Mouse (Mus musculus) kidney, embryonic 15.5 days (tissue): ENCODE data around the gene Slc25a33. TPM values are rescaled to one million over a fixed set of nuclear protein-coding genes. Genes with fewer than 3 reads are reported as not detected.

Experiments used
- ATAC-seq: fragments of 200-750 bp; cut with Nextera tagmentation; replicated peaks from 2 replicates; pipeline ENCODE4 v1.8.0; 2017; ENCODE audit warnings: moderate TSS enrichment; ENCODE audit not compliant: low FRiP score
- H3K27ac ChIP-seq: fragments of 300-500 bp; sonication (generic); 2 replicates; pipeline ENCODE4 v1.5.1; 2015; ENCODE audit warnings: mild to moderate bottlenecking, inconsistent platforms
- H3K27me3 ChIP-seq: fragments of 300-500 bp; sonication (generic); 2 replicates; pipeline ENCODE4 v1.6.1; 2015; ENCODE audit warnings: inconsistent platforms
- H3K36me3 ChIP-seq: fragments of 300-500 bp; sonication (generic); 2 replicates; pipeline ENCODE4 v1.6.1; 2015; ENCODE audit warnings: inconsistent platforms
- H3K4me1 ChIP-seq: fragments of 300-500 bp; sonication (generic); 2 replicates; pipeline ENCODE4 v1.6.1; 2015; ENCODE audit warnings: inconsistent platforms
- H3K4me2 ChIP-seq: fragments of 300-500 bp; sonication (generic); 2 replicates; pipeline ENCODE4 v1.6.1; 2015; ENCODE audit warnings: moderate library complexity, mild to moderate bottlenecking, inconsistent platforms
- H3K4me3 ChIP-seq: fragments of 300-500 bp; sonication (generic); replicated peaks from 2 replicates; pipeline ENCODE4 v1.5.1; 2015; ENCODE audit warnings: mild to moderate bottlenecking, inconsistent platforms
- H3K9ac ChIP-seq: fragments of 300-500 bp; sonication (generic); 2 replicates; pipeline ENCODE4 v1.6.1; 2015; ENCODE audit warnings: mild to moderate bottlenecking, inconsistent platforms
- H3K9me3 ChIP-seq: fragments of 300-500 bp; sonication (generic); replicated peaks from 2 replicates; pipeline ENCODE4 v1.6.1; 2016; ENCODE audit warnings: inconsistent platforms
- WGBS: fragments of 180-500 bp; shearing (Covaris S2); methylation state at CpG from one replicate; pipeline ENCODE4 v1.1.7; 2015; ENCODE audit warnings: mixed read lengths; 5-methylcytosine and 5-hydroxymethylcytosine counted together
- microRNA-seq: library from miRNA; unstranded; fragments of <30 nt; microRNA quantifications from one replicate; pipeline ENCODE4, GENCODE M21; 2016
- polyA plus RNA-seq: library from polyadenylated mRNA; unstranded; fragments of >200 nt; fragmentation: Nextera tagmentation; extraction: Ambion mirVana; gene quantifications from 2 replicates; pipeline ENCODE4 v1.2.1, GENCODE M21; 2015

The Slc25a33 gene
- polyA plus RNA-seq, 1 experiment from 2014 or later, result 14.2 TPM

- no peak overlapping the region for H3K4me3 ChIP-seq
- 88% methylated on average over 4 of the region's 4 CpGs for WGBS
- H3K27ac ChIP-seq, result no peak overlapping the region
- H3K4me1 ChIP-seq, result peaks cover 38% of the 10 kb centered on the region
- peaks cover 17% of the 10 kb centered on the region for H3K27me3 ChIP-seq
- H3K9me3 ChIP-seq, result no peaks in the 10 kb centered on the region
- H3K9ac ChIP-seq, result no peak overlapping the region
- no peak for ATAC-seq
- no peak overlapping the region for H3K4me2 ChIP-seq
- H3K36me3 ChIP-seq, result no peaks in the 10 kb centered on the region
Observed at GRCm38 (mm10) chr4:149699953-149700352, 74.1 kb downstream of the Slc25a33 start.

DNA sequence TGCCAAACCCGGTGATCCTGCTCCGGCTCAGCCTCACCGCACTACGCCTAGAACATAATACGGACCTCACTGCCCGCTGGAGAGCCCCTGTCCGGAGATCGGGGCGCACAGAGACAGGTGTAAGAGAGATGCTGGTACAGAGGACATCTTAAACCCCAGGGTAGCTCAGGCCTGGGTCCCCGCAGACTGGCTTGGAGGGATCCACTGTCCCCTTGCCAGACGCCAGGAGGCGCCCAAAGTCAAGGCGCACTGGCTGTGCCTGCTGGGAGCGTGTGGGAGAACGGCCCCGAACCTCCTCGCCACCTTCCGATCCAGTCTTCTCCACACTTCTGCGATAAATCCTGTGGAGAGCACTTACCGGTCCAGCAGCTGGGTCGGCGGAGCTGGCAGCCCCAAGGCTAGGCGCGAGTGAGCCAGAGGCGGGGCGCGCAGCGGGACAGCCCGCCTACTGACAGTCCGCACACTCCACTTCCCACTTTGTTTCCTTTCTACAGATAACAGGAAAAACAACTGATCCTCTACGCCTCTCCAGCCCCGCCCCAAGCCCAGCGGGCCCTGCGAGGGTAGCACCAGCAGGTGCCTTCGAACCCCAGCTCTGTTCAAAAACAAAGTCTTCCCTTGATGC is 75.8 kb downstream of the Slc25a33 start:
- Histone ChIP-seq H3K27me3 (peaks cover 17% of the 10 kb centered on the region), H3K27ac (0 out of 2 replicates have a peak overlapping the region, but pooled peaks have one; percentile 39), H3K4me2 (peak overlapping the region; percentile 82), H3K36me3 (no peaks in the 10 kb centered on the region), H3K9ac (peak overlapping the region; percentile 51), H3K4me1 (peaks cover 38% of the 10 kb centered on the region), H3K9me3 (no peaks in the 10 kb centered on the region), H3K4me3 (peak overlapping the region; percentile 52)
- 1% methylated on average over 35 of the region's 35 CpGs for WGBS
- ATAC-seq, result peak; percentile 69

GRCm38 (mm10) chr4:149697506-149698196 is 76.4 kb downstream of the Slc25a33 start:
- Histone ChIP-seq H3K27ac (0 out of 2 replicates have a peak overlapping the region, but pooled peaks have one; percentile 39), H3K4me3 (peak overlapping the region; percentile 52), H3K36me3 (no peaks in the 10 kb centered on the region), H3K9me3 (no peaks in the 10 kb centered on the region), H3K9ac (peak overlapping the region; percentile 51; the same call in 1 of the 2 replicates), H3K4me1 (peaks cover 35% of the 10 kb centered on the region), H3K4me2 (peak overlapping the region; percentile 82), H3K27me3 (peaks cover 17% of the 10 kb centered on the region)
- WGBS, result 22% methylated on average over 15 of the region's 15 CpGs
- ATAC-seq, result peak; percentile 7; the same call in 1 of the 2 replicates

- H3K27ac ChIP-seq, result no peak overlapping the region
- 0 out of 2 replicates have a peak overlapping the region, but pooled peaks have one; percentile 15 for H3K4me2 ChIP-seq
- H3K9me3 ChIP-seq, result no peaks in the 10 kb centered on the region
- H3K27me3 ChIP-seq, result peaks cover 17% of the 10 kb centered on the region
- peak; percentile 52 for ATAC-seq
- H3K4me3 ChIP-seq, result no peak overlapping the region
- peaks cover 31% of the 10 kb centered on the region for H3K4me1 ChIP-seq
- no peaks in the 10 kb centered on the region for H3K36me3 ChIP-seq
- H3K9ac ChIP-seq, result no peak overlapping the region
- WGBS, result 36% methylated on average over 16 of the region's 16 CpGs
Observed at GRCm38 (mm10) chr4:149696189-149696971, 77.7 kb downstream of the Slc25a33 start.

Small RNAs within 50 kb of the gene (microRNA-seq; reads per million reads assigned to microRNA genes)
- not detected for gene Gm47301

Other genes with a start within 250 kb of the Slc25a33 start
- gene Clstn1, start 187.8 kb downstream of the Slc25a33 start, polyA plus RNA-seq, result 36.7 and 41.8 TPM in 2 replicates
- gene Pik3cd, start 71.7 kb downstream of the Slc25a33 start, polyA plus RNA-seq, result 4.2 and 4.8 TPM in 2 replicates
- gene Tmem201, start 36.2 kb downstream of the Slc25a33 start, polyA plus RNA-seq, result 35.4 and 42.2 TPM in 2 replicates
- gene Spsb1, start 180.8 kb upstream of the Slc25a33 start, polyA plus RNA-seq, result 11.7 and 12.7 TPM in 2 replicates
- 17.8 and 18.5 TPM in 2 replicates for gene H6pd, start 234.7 kb upstream of the Slc25a33 start, polyA plus RNA-seq